Mouse (Mus musculus): ENCODE data around the gene Ctnnbl1. TPM values are rescaled to one million over a fixed set of nuclear protein-coding genes. Genes with fewer than 3 reads are reported as not detected.

The Ctnnbl1 gene
- total and polyA plus RNA-seq, 3 experiments, result 46.0 to 57.2 (median 48.6) TPM

DNA sequence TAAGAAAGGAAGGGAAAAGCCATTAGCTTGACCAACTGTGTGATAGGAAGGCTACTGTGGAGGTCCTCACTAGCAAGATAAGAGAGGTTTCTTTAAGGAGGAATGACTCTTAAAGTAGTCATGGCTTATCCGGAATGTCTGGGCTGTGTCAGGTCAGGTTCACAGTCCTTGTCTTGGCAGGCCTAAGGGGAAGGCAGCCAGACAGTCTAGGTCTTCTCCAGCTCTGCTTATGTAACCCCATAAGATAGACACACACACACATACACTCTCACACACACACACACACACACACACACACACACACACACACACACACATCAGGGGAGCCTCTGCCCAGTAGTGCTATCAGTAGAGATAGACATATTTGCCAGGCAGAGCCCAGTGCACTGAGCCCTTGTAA is 73.5 kb downstream of the Ctnnbl1 start:
- Histone ChIP-seq H3K27ac (ENCODE audit: insufficient read depth, low read depth) (no peak overlapping the region), H3K9me3 (replicated peaks; ENCODE audit: low read length) (no peaks in the 10 kb centered on the region), H3K4me2 (ENCODE audit: insufficient read depth, low read depth, poor library complexity, severe bottlenecking) (no peak overlapping the region), H3K4me3 (replicated peaks in 1 of 3; ENCODE audit: low read depth in 2 of 3, low read length in 2 of 3, poor library complexity in 1 of 3) (no peak overlapping the region), H3K27me3 (replicated peaks) (no peaks in the 10 kb centered on the region), H3K4me1 (ENCODE audit: control insufficient read depth in 1 of 2, insufficient read depth in 2 of 2) (peaks cover 8 to 45% of the 10 kb centered on the region in 2 experiments), H3K36me3 (replicated peaks in 1 of 2; ENCODE audit: control insufficient read depth in 1 of 2, insufficient read depth in 1 of 2, low read length in 1 of 2) (peaks cover 28 to 54% of the 10 kb centered on the region in 2 experiments), H3K79me2 (replicated peaks; ENCODE audit: control insufficient read depth, extremely low read depth, insufficient read depth, poor library complexity, severe bottlenecking) (no peaks in the 10 kb centered on the region), H3K9ac (ENCODE audit: insufficient read depth, low read depth) (no peak overlapping the region)
- dilution Hi-C loops (cut with MboI; ENCODE audit: extremely low pct_ligation_motif_present, extremely low pct_unique_long_range_greater_than_20kb, low sequenced_read_pairs) (no loop called here), in situ Hi-C loops (cut with MboI; ENCODE audit: low pct_ligation_motif_present, low pct_unique_long_range_greater_than_20kb, low sequenced_read_pairs) (no loop called here)
- TF ChIP-seq NRF1 (IDR thresholded peaks at IDR 0.05; ENCODE audit: low read depth, low read length) (no peak), ETS1 (conservative IDR thresholded peaks at IDR 0.05; ENCODE audit: low read depth, low read length) (no peak), MXI1 (IDR thresholded peaks at IDR 0.05; ENCODE audit: low read depth, low read length) (no peak), CTCF (conservative IDR thresholded peaks at IDR 0.05 in 1 of 2, IDR thresholded peaks at IDR 0.05 in 1 of 2; ENCODE audit: low read depth in 2 of 2, low read length in 2 of 2) (no peak), CHD1 (IDR thresholded peaks at IDR 0.05; ENCODE audit: low read depth, low read length) (no peak), USF1 (IDR thresholded peaks at IDR 0.05; ENCODE audit: low read depth, low read length) (no peak), NELFE (IDR thresholded peaks at IDR 0.05; ENCODE audit: low read depth, low read length) (no peak), MAX (IDR thresholded peaks at IDR 0.05; ENCODE audit: low read length) (no peak), TBP (conservative IDR thresholded peaks at IDR 0.05; ENCODE audit: low read depth, low read length) (no peak), GABPA (IDR thresholded peaks at IDR 0.05; ENCODE audit: insufficient replicate concordance, low read depth, low read length) (no peak), ZMIZ1 (IDR thresholded peaks at IDR 0.05; ENCODE audit: low read depth, low read length) (no peak), MAFK (IDR thresholded peaks at IDR 0.05; ENCODE audit: insufficient replicate concordance, low read length) (no peak)
- DNase-seq (ENCODE audit: extremely low read depth), result no peak

GRCm38 (mm10) chr2:157813121-157813520 is 75.9 kb downstream of the Ctnnbl1 start:
- peaks cover 4 to 29% of the 10 kb centered on the region in 2 experiments for H3K4me1 ChIP-seq (ENCODE audit: control insufficient read depth in 1 of 2, insufficient read depth in 2 of 2)
- no peak for DNase-seq (ENCODE audit: extremely low read depth)
- H3K9me3 ChIP-seq (replicated peaks; ENCODE audit: low read length), result no peaks in the 10 kb centered on the region
- TF ChIP-seq JUN (IDR thresholded peaks at IDR 0.05; ENCODE audit: insufficient read depth, low read depth, low read length) (no peak), POLR2AphosphoS2 (IDR thresholded peaks at IDR 0.05; ENCODE audit: low read depth, low read length) (no peak), TBP (conservative IDR thresholded peaks at IDR 0.05; ENCODE audit: low read depth, low read length) (no peak), UBTF (IDR thresholded peaks at IDR 0.05; ENCODE audit: low read depth, low read length) (no peak), ZMIZ1 (IDR thresholded peaks at IDR 0.05; ENCODE audit: low read depth, low read length) (no peak), PAX5 (IDR thresholded peaks at IDR 0.05; ENCODE audit: low read length) (no peak), TCF12 (IDR thresholded peaks at IDR 0.05; ENCODE audit: low read depth, low read length) (no peak), USF2 (conservative IDR thresholded peaks at IDR 0.05; ENCODE audit: low read depth, low read length) (no peak), GABPA (IDR thresholded peaks at IDR 0.05; ENCODE audit: insufficient replicate concordance, low read depth, low read length) (no peak), CHD1 (IDR thresholded peaks at IDR 0.05; ENCODE audit: low read depth, low read length) (no peak)
- H3K4me2 ChIP-seq (ENCODE audit: insufficient read depth, low read depth, poor library complexity, severe bottlenecking), result no peak overlapping the region
- H3K4me3 ChIP-seq (replicated peaks in 1 of 3; ENCODE audit: low read depth in 2 of 3, low read length in 2 of 3, poor library complexity in 1 of 3), result no peak overlapping the region
- H3K36me3 ChIP-seq (replicated peaks in 1 of 2; ENCODE audit: control insufficient read depth in 1 of 2, insufficient read depth in 1 of 2, low read length in 1 of 2), result peaks cover 26 to 65% of the 10 kb centered on the region in 2 experiments
- H3K9ac ChIP-seq (ENCODE audit: insufficient read depth, low read depth), result no peak overlapping the region
- H3K27ac ChIP-seq (ENCODE audit: insufficient read depth, low read depth), result no peak overlapping the region
- in situ Hi-C loops (cut with MboI; ENCODE audit: low pct_ligation_motif_present, low pct_unique_long_range_greater_than_20kb, low sequenced_read_pairs), result no loop called here
- no peaks in the 10 kb centered on the region for H3K79me2 ChIP-seq (replicated peaks; ENCODE audit: control insufficient read depth, extremely low read depth, insufficient read depth, poor library complexity, severe bottlenecking)
- no peaks in the 10 kb centered on the region for H3K27me3 ChIP-seq (replicated peaks)
- dilution Hi-C loops (cut with MboI; ENCODE audit: extremely low pct_ligation_motif_present, extremely low pct_unique_long_range_greater_than_20kb, low sequenced_read_pairs), result no loop called here
